Mouse (Mus musculus) embryonic facial prominence, embryonic 10.5 days (tissue): ENCODE results near the gene Fam155a. TPM values are rescaled to one million over a fixed set of nuclear protein-coding genes. Genes with fewer than 3 reads are reported as not detected.
A peak's percentile ranks its signal among the peaks of the same experiment; 100 is the strongest.

Experiments
- DNase-seq: peaks from one replicate; pipeline ENCODE4 v3.0.0-alpha.2; 2017; ENCODE audit warnings: low spot score
- H3K27ac ChIP-seq: fragments of 300-500 bp; sonication (generic); replicated peaks from 2 replicates; pipeline ENCODE4 v1.5.1; 2016; ENCODE audit warnings: mild to moderate bottlenecking
- H3K27me3 ChIP-seq: fragments of 300-500 bp; sonication (generic); replicated peaks from 2 replicates; pipeline ENCODE4 v1.6.1; 2016; ENCODE audit warnings: low read depth, mild to moderate bottlenecking; ENCODE audit not compliant: poor library complexity, severe bottlenecking
- H3K36me3 ChIP-seq: fragments of 300-500 bp; sonication (generic); replicated peaks from 2 replicates; pipeline ENCODE4 v1.6.1; 2016; ENCODE audit warnings: mild to moderate bottlenecking, moderate library complexity
- H3K4me1 ChIP-seq: fragments of 300-500 bp; sonication (generic); 2 replicates; pipeline ENCODE4 v1.6.1; 2016
- H3K4me3 ChIP-seq: fragments of 300-500 bp; sonication (generic); 2 replicates; pipeline ENCODE4 v1.5.1; 2016; ENCODE audit warnings: mild to moderate bottlenecking, moderate library complexity
- H3K9me3 ChIP-seq: fragments of 300-500 bp; sonication (generic); 2 replicates; pipeline ENCODE4 v1.6.1; 2016; ENCODE audit warnings: mild to moderate bottlenecking
- WGBS: fragments of 180-500 bp; shearing (Covaris S2); methylation state at CpG from one replicate; pipeline ENCODE4 v1.1.7; 2016; 5-methylcytosine and 5-hydroxymethylcytosine counted together
- polyA plus RNA-seq: library from polyadenylated mRNA; unstranded; fragments of >200 nt; fragmentation: Nextera tagmentation; extraction: Ambion mirVana; gene quantifications from 2 replicates; pipeline ENCODE4 v1.2.1, GENCODE M21; 2016

Fam155a gene
- polyA plus RNA-seq, 1 experiment from 2014 or later = 0.64 TPM

DNA sequence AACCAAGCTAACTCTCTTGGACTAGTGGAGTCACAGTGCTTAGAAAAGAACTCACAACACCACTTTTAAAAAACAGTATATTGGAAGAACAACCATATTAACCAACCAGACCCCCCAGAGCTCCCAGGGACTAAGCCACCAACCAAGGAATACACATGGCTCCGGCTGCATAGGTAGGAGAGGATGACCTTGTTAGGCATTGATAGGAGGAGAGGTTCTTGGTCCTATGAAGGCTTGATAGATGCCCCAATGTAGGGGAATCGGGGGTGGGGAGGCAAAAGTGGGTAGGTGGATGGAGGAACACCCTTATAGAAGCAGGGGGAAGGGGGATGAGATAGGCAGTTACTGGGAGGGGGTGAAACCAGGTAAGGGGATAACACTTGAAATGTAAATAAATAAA is 132.8 kb downstream of the Fam155a start:
- Histone ChIP-seq H3K36me3 (no peaks in the 10 kb centered on the region), H3K27me3 (no peaks in the 10 kb centered on the region), H3K4me1 (no peaks in the 10 kb centered on the region), H3K9me3 (no peaks in the 10 kb centered on the region), H3K4me3 (no peak overlapping the region), H3K27ac (no peak overlapping the region)
- DNase-seq = no peak
- 87% methylated on average over 2 of the region's 2 CpGs for WGBS

DNA sequence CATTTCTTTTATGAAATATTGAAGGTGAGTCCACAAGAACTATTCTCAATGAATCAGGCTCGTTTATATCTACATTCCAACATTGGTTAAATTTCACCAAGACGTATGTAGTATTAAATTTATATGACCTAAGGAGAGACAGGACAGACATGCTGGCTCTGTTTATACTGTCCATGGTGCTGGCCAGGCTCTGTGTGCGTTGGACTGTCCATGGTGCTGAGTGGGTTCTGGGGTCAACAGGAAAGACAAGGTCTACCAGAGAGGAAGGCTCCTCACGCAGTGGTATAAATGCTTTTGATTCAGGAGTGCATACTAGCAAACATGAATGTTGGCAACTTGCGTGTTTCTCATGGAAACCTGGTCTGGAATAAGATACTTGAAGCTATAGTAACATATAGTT is 135.7 kb downstream of the Fam155a start:
- WGBS = 79% methylated on average over 5 of the region's 5 CpGs
- Histone ChIP-seq H3K27me3 (no peaks in the 10 kb centered on the region), H3K4me3 (no peak overlapping the region)

DNA sequence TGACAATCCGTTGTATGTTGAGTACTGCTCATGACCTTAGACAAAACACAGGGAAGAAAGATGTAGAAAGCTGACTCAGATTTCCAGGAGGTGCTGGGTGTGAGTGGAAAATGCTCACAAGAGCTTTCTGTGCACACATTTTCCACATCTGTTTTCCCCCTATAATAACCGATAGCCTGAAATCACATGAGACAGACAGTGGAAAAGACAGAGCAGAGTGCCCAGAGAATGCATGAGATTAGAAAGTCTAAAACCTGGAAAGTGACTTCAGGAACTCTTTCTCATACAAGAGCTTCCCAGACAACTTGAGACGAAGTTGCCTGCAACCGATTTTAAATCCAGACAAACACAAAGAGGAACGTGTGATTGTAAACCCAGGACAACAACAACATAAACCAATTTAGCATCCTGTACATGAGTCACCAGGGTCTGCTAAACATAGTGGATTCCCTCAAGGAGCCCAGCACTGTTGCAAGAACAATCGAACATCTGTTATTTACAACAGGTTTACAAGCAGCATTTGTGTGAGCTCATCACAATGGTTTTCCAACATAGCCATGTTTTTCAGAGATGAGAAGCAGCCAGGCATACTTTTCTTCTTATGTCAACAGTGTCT is 163.8 kb downstream of the Fam155a start:
- 83% methylated on average over 6 of the region's 6 CpGs for WGBS
- Histone ChIP-seq H3K27ac (no peak overlapping the region), H3K4me3 (no peak overlapping the region), H3K36me3 (no peaks in the 10 kb centered on the region), H3K9me3 (no peaks in the 10 kb centered on the region), H3K4me1 (no peaks in the 10 kb centered on the region), H3K27me3 (no peaks in the 10 kb centered on the region)
- DNase-seq = no peak

More for the DNA sequence above, 135.7 kb downstream of the Fam155a start:
- Histone ChIP-seq H3K4me1 (no peaks in the 10 kb centered on the region), H3K9me3 (no peaks in the 10 kb centered on the region), H3K27ac (no peak overlapping the region), H3K36me3 (no peaks in the 10 kb centered on the region)
- peak; percentile 51 for DNase-seq

DNA sequence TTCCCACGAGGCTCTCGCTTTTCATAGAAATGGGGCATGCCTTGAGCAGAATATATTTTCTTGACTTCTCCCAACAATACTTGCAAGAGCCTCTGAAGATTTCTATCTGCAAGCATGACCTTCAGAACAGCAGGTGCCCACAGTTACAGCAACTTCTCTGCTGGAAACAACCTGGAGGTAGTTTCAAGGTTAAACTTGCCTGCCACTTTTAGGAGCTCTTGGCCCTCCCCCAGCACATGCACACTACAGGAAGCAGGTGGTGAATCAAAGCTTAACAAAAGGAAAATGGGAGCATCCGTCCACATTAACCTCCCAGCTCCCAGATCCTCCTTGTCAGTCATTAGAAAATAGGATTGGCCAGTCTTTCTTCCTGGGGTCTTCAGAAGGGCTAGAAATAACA is 175.0 kb downstream of the Fam155a start:
- H3K4me3 ChIP-seq = no peak overlapping the region
- H3K9me3 ChIP-seq = no peaks in the 10 kb centered on the region
- H3K4me1 ChIP-seq = no peaks in the 10 kb centered on the region
- no peaks in the 10 kb centered on the region for H3K27me3 ChIP-seq
- no peaks in the 10 kb centered on the region for H3K36me3 ChIP-seq
- no peak overlapping the region for H3K27ac ChIP-seq
- 66% methylated on average over 3 of the region's 3 CpGs for WGBS
- DNase-seq = no peak

DNA sequence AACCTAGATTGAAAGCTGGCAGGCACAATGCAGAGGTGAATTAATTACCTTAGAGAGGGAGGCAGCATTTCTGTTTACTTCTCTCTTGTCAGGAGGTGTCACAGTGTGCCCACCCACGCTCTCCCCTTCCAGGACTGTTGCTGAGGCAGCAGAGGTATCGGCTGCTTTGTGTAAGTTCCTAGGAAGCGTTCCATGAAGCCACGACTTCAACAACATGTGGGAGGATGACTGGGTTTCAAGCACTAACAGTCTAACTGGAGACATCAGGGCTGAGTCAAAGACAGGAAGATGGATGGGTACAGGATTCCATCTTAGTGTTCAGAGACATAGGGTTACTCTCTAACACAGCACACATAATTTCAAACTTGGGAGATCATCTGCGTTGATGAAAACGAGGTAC is 189.1 kb downstream of the Fam155a start:
- H3K9me3 ChIP-seq = no peaks in the 10 kb centered on the region
- H3K4me1 ChIP-seq = no peaks in the 10 kb centered on the region
- no peaks in the 10 kb centered on the region for H3K27me3 ChIP-seq
- no peak for DNase-seq
- 82% methylated on average over 6 of the region's 6 CpGs for WGBS
- H3K4me3 ChIP-seq = no peak overlapping the region
- H3K36me3 ChIP-seq = no peaks in the 10 kb centered on the region
- no peak overlapping the region for H3K27ac ChIP-seq

DNA sequence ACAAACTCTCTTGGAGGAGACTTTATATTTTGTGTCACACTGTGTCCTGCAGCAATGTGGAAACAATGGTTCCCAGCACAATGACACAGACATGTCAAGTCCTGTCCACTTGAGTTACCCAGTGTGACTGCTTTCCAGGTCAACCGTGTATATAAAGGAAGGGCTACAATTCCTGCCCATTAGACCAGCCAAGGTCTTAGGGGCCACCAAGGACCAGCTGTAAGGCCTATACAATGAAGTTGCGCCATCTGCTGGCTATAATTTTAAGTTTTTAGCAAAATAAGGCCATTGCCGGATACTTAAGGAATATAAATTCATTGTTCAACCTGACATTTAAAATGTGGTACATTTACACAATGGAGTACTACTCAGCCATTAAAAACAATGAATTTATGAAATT is 190.8 kb downstream of the Fam155a start:
- H3K36me3 ChIP-seq = no peaks in the 10 kb centered on the region
- WGBS = 27% methylated on average over 3 of the region's 3 CpGs
- no peak for DNase-seq

DNA sequence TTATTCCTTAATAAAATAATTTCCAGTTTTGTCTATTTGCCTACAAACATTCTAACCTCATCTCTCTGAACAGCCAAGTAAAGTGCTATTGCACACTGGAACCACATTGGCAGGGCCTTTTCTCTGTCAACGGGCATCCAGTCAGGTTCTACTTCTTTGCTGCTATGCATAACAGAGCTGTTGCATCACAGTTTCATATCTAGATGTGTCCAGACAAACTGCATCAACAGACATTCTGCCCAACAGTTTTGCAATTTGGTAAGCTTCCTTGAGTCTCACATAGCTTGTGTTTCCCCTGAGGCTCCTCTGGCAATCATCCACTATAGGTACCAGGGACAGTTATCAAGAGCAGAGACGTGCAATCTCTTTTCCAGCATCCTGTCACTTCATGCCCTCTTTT is 199.0 kb downstream of the Fam155a start:
- Histone ChIP-seq H3K4me3 (no peak overlapping the region), H3K27ac (no peak overlapping the region), H3K4me1 (no peaks in the 10 kb centered on the region), H3K9me3 (no peaks in the 10 kb centered on the region), H3K36me3 (no peaks in the 10 kb centered on the region), H3K27me3 (no peaks in the 10 kb centered on the region)
- 84% methylated on average over 2 of the region's 2 CpGs for WGBS
- DNase-seq = no peak

More for the DNA sequence above, 190.8 kb downstream of the Fam155a start:
- Histone ChIP-seq H3K4me1 (no peaks in the 10 kb centered on the region), H3K4me3 (no peak overlapping the region), H3K27ac (no peak overlapping the region), H3K9me3 (no peaks in the 10 kb centered on the region), H3K27me3 (no peaks in the 10 kb centered on the region)

DNA sequence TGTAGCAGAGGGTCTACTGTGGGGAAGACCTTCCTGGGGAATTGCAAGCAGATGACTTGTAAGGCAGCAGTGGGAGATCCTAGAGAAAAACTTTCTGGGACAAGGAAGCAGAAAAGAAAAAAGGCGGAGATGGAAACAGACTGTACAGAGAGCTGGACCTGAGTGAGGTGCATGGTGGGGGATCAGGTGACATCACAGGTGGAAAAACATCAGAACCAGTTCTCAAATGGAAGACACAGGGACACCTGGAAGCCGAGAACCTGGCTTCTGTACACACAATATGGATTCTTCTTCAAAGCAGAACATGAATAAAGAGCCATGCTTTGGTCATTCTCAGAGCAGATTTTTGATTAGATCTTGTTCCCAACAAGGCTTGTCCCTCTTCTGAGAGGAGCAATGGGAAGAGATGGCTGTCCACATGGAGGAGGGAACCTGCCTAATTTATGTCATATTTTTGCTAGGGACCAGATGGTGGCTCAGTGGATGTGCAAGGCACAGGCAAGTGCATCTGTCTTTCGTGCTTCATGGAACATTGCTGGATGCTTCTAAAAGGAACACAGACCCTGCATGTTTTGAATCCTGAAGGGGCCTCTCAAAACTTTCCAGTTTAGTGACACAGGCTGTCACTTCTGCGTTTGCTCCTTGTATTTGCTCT is 201.3 kb downstream of the Fam155a start:
- 80% methylated on average over 4 of the region's 4 CpGs for WGBS
- no peaks in the 10 kb centered on the region for H3K36me3 ChIP-seq
- H3K4me3 ChIP-seq = no peak overlapping the region
- H3K27me3 ChIP-seq = no peaks in the 10 kb centered on the region
- DNase-seq = no peak
- no peak overlapping the region for H3K27ac ChIP-seq
- H3K9me3 ChIP-seq = no peaks in the 10 kb centered on the region
- no peaks in the 10 kb centered on the region for H3K4me1 ChIP-seq

DNA sequence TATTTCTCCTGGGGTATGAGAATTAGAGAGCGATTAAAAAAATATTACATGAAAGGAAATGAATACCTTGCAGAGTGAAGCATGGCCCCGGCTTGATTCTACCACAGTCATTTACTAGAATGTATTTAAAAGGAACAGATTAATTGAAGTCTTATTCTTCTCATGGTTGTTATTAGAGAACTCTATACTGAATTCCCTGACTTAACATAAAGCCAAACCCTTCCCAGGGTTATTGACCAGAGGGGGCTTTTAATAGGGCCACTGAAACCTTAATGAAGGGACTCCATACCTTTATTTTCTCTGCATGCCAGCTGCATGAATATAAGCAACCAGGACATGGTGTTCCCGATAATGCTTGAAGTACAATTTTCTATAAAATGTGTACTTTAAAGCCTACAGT is 221.8 kb downstream of the Fam155a start:
- Histone ChIP-seq H3K27me3 (no peaks in the 10 kb centered on the region), H3K36me3 (no peaks in the 10 kb centered on the region), H3K4me1 (no peaks in the 10 kb centered on the region), H3K4me3 (no peak overlapping the region), H3K27ac (no peak overlapping the region), H3K9me3 (no peaks in the 10 kb centered on the region)
- 91% methylated on average over 3 of the region's 3 CpGs for WGBS
- no peak for DNase-seq

DNA sequence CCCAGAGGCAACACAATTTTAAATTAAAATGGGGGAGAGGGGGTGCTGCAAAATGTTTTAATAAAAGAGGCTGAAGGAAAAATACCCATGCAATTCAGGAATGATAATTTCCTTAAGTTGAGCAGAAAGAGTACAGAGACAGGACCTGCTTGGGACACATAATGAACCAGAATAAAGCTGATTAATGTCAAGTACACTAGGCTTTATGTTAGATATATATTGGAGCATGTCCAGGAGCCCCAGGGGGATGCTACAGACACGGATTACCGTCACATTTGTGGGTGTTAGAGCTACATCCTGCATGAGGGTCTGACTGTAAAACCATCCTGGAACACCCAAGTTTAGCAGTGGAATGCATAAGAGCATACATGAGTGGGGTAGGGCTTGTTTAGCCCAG is 223.4 kb downstream of the Fam155a start:
- no peak overlapping the region for H3K27ac ChIP-seq
- no peaks in the 10 kb centered on the region for H3K36me3 ChIP-seq
- no peaks in the 10 kb centered on the region for H3K4me1 ChIP-seq
- no peaks in the 10 kb centered on the region for H3K27me3 ChIP-seq
- WGBS = 81% methylated on average over 2 of the region's 2 CpGs
- no peaks in the 10 kb centered on the region for H3K9me3 ChIP-seq
- DNase-seq = no peak
- H3K4me3 ChIP-seq = no peak overlapping the region

DNA sequence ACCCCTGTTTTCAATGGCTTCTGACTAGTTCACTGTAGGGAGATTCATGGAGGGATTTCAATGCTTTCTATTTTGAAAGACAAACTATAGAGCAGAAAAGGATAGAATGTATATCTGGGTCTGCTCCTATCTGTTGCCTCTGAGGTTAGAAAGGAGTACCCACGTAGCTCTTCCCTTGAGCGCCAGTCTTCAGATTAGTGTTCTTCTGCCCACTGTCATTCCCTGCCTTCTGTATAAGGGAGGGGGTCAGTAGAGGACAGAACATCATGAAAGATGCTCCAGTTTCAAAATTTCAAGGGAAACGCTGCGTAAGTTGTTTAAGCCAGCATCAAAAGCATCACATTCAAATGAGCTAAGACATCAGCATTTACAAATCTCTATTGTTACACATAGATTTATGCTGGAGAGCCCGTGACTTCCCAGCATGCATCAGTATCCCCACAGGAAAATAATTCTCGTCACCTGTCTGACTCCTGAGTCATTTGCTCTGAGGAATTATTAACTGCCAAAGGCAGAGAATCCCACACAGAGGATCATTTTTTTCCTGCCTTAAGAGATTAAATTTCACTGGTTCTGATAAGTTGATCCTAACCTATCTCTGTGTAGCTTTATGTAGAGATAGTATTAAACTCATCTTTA is 223.9 kb downstream of the Fam155a start:
- WGBS = 84% methylated on average over 6 of the region's 6 CpGs
- no peak for DNase-seq
- no peak overlapping the region for H3K4me3 ChIP-seq
- no peaks in the 10 kb centered on the region for H3K27me3 ChIP-seq
- no peaks in the 10 kb centered on the region for H3K9me3 ChIP-seq
- H3K36me3 ChIP-seq = no peaks in the 10 kb centered on the region
- H3K27ac ChIP-seq = no peak overlapping the region
- no peaks in the 10 kb centered on the region for H3K4me1 ChIP-seq

DNA sequence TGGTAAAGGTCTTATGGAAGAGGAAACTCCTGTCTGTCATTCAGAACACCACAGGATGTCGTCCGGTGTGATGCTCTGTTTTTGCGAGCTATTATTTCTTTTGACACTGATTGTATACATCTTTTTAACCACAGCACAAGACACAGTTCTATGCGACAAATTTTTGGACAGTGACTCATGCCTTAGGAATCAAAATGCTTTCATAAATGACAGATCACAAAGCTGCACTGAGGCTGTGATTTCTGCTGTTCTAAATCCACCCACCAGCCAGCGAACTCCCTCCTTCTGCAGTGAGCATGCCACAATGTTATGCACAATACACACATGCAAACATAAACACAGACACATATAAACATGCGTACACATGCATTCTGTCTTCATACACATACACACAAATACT is 224.5 kb downstream of the Fam155a start:
- no peaks in the 10 kb centered on the region for H3K27me3 ChIP-seq
- H3K4me3 ChIP-seq = no peak overlapping the region
- DNase-seq = no peak
- no peaks in the 10 kb centered on the region for H3K9me3 ChIP-seq
- WGBS = 85% methylated on average over 6 of the region's 6 CpGs
- no peaks in the 10 kb centered on the region for H3K4me1 ChIP-seq
- H3K36me3 ChIP-seq = no peaks in the 10 kb centered on the region
- H3K27ac ChIP-seq = no peak overlapping the region

DNA sequence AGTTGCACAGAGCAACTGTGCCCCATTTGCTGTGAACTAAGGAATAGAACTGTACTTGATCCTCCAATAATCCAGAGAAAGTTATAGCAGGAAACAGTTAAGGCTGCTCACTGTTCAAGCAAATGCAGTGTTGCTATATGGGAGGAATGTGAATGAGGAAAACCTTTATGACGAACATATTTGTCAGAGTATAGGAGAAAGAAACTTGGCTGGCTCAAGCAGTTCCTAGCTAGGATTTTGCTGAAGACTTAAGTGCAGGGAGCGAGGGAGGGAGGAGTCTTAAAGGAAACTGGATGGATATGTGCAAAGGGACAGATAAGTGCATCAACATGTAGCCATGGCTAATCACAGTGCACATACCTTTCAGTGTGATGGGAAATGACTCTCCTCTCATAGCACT is 225.3 kb downstream of the Fam155a start:
- Histone ChIP-seq H3K27ac (no peak overlapping the region), H3K4me3 (no peak overlapping the region), H3K36me3 (no peaks in the 10 kb centered on the region), H3K27me3 (no peaks in the 10 kb centered on the region), H3K9me3 (no peaks in the 10 kb centered on the region), H3K4me1 (no peaks in the 10 kb centered on the region)
- WGBS = 81% methylated on average over 2 of the region's 2 CpGs
- DNase-seq = no peak
